Mouse (Mus musculus) gastrocnemius, postnatal 36 days (tissue): ENCODE measurements around the gene Fam189a1. TPM values are rescaled to one million over a fixed set of nuclear protein-coding genes. Genes with fewer than 3 reads are reported as not detected.

Experiments
- DNase-seq, 2 experiments: peaks; one replicate each; pipeline ENCODE4 v3.0.0; 2022
- intact Hi-C: fragments of 180-260 bp; cut with DNase I; formaldehyde crosslinking; loops from one replicate; pipeline ENCODE4 v1.15.1; 2025
- total RNA-seq, 2 experiments: library from RNA; stranded (reverse); gene quantifications; 2 replicates each; pipeline ENCODE4 v1.2.3; 2021

Fam189a1 gene
- total RNA-seq, 2 experiments from 2014 or later, result not detected

GRCm38 (mm10) chr7:64846061-64846460 lies 310.3 kb downstream of the Fam189a1 start:
- intact Hi-C loops, result no loop called here
- no peak for DNase-seq

GRCm38 (mm10) chr7:64840946-64841659 lies 315.3 kb downstream of the Fam189a1 start:
- no peak for DNase-seq
- intact Hi-C loops, result no loop called here

- DNase-seq, result no peak
- intact Hi-C loops, result no loop called here
Measured at GRCm38 (mm10) chr7:64840576-64840895, 315.8 kb downstream of the Fam189a1 start.

- intact Hi-C loops, result no loop called here
- DNase-seq, result peak; percentile 17 to 31
Measured at GRCm38 (mm10) chr7:64839801-64840575, 316.4 kb downstream of the Fam189a1 start.

GRCm38 (mm10) chr7:64839281-64839680 lies 317.1 kb downstream of the Fam189a1 start:
- no peak for DNase-seq
- intact Hi-C loops, result no loop called here

GRCm38 (mm10) chr7:64830214-64830995 lies 326.0 kb downstream of the Fam189a1 start:
- intact Hi-C loops, result no loop called here
- no peak for DNase-seq

GRCm38 (mm10) chr7:64821081-64821480 lies 335.3 kb downstream of the Fam189a1 start:
- intact Hi-C loops, result no loop called here
- no peak for DNase-seq

GRCm38 (mm10) chr7:64819683-64820082 lies 336.7 kb downstream of the Fam189a1 start:
- no peak for DNase-seq
- intact Hi-C loops, result no loop called here

GRCm38 (mm10) chr7:64808876-64809275 lies 347.5 kb downstream of the Fam189a1 start:
- intact Hi-C loops, result no loop called here
- no peak for DNase-seq

- DNase-seq, result no peak
- intact Hi-C loops, result no loop called here
Measured at GRCm38 (mm10) chr7:64805100-64805499, 351.3 kb downstream of the Fam189a1 start.

- DNase-seq, result no peak
- intact Hi-C loops, result no loop called here
Measured at GRCm38 (mm10) chr7:64795554-64795953, 360.8 kb downstream of the Fam189a1 start.

- DNase-seq, result peak; percentile 31 to 37
- intact Hi-C loops, result no loop called here
Measured at GRCm38 (mm10) chr7:64792031-64792430, 364.3 kb downstream of the Fam189a1 start.

- intact Hi-C loops, result no loop called here
- no peak for DNase-seq
Measured at GRCm38 (mm10) chr7:64791145-64791544, 365.2 kb downstream of the Fam189a1 start.

- no peak for DNase-seq
- intact Hi-C loops, result no loop called here
Measured at GRCm38 (mm10) chr7:64785040-64785439, 371.3 kb downstream of the Fam189a1 start.

- no peak for DNase-seq
- intact Hi-C loops, result no loop called here
Measured at GRCm38 (mm10) chr7:64779501-64779900, 376.9 kb downstream of the Fam189a1 start.

- intact Hi-C loops, result no loop called here
- DNase-seq, result no peak
Measured at GRCm38 (mm10) chr7:64776708-64777489, 379.5 kb downstream of the Fam189a1 start.

- DNase-seq, result no peak
- intact Hi-C loops, result no loop called here
Measured at GRCm38 (mm10) chr7:64773465-64773864, 382.9 kb downstream of the Fam189a1 start.

- intact Hi-C loops, result no loop called here
- DNase-seq, result no peak
Measured at GRCm38 (mm10) chr7:64770779-64771390, 385.5 kb downstream of the Fam189a1 start.

GRCm38 (mm10) chr7:64769768-64770167 lies 386.6 kb downstream of the Fam189a1 start:
- intact Hi-C loops, result no loop called here

GRCm38 (mm10) chr7:64765595-64765994 lies 390.8 kb downstream of the Fam189a1 start:
- intact Hi-C loops, result no loop called here
- DNase-seq, result no peak

More at GRCm38 (mm10) chr7:64769768-64770167, 386.6 kb downstream of the Fam189a1 start:
- DNase-seq, result no peak
